Mouse (Mus musculus): ENCODE measurements around the gene Pdia3. TPM values are rescaled to one million over a fixed set of nuclear protein-coding genes. Genes with fewer than 3 reads are reported as not detected.

The Pdia3 gene
- total and polyA plus RNA-seq, 3 experiments = 96.6 to 148 (median 145) TPM

DNA sequence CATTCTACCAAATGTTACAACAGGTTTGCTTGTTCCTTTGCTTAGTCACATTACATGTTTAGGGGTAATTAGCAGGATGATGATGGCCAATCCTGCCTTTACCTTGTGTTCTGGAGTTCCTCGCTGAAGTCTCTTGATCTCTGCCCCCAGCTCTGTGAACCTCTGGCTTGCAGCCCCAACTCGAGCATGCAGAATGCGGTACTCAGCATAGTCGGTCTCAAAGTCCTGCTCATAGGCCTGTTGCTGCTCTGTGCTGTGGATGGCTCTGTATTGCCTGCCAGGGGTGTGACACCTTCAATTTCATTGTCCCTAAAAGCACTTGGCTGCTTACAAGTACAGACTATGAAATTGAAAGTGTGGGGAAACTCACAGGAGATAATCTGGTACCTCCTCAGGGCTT, 26.2 kb downstream of the Pdia3 start:
- TF ChIP-seq POLR2A (IDR thresholded peaks at IDR 0.05; ENCODE audit: insufficient read depth, low read depth, low read length) (no peak), CTCF (IDR thresholded peaks at IDR 0.05) (no peak)
- H3K4me3 ChIP-seq = no peak overlapping the region
- H3K36me3 ChIP-seq (ENCODE audit: control insufficient read depth, insufficient read depth, low read length) = peaks cover 2% of the 10 kb centered on the region
- intact Hi-C loops (cut with DNase I) = no loop called here
- H3K9ac ChIP-seq (ENCODE audit: low read depth, low read length) = no peak overlapping the region
- peaks cover 2% of the 10 kb centered on the region; the same call in 1 of the 2 replicates for H3K4me1 ChIP-seq (ENCODE audit: control insufficient read depth, insufficient read depth, low read length)
- WGBS = 70% methylated on average over 4 of the region's 4 CpGs
- H3K27me3 ChIP-seq (ENCODE audit: control insufficient read depth, insufficient read depth, low read length) = no peaks in the 10 kb centered on the region
- H3K27ac ChIP-seq = no peak overlapping the region
- no peak for DNase-seq
- H3K79me2 ChIP-seq (replicated peaks; ENCODE audit: control insufficient read depth, insufficient read depth, low read length) = no peaks in the 10 kb centered on the region

GRCm38 (mm10) chr2:121440834-121441605, 27.4 kb downstream of the Pdia3 start:
- no peak for DNase-seq
- 62% methylated on average over 5 of the region's 5 CpGs for WGBS

DNA sequence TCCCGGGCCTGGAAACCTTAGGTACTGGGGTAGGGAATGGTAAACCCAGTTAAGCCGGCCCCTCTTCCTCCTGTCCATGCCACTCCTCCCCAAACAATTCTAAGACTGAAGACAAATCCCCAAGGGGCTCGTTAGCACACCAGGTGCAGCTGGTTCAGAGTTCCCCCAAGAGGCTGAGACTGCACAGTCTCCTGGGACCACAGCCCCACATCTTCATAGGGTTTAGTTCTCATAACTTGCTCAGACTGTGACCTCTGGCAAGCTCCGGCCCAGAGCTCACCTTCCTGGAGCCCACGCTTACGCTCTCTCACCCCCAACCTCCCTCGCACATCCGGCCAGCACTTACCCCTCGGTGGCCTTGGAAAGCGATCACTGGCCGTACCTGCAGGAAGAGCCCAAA, 28.2 kb downstream of the Pdia3 start:
- intact Hi-C loops (cut with DNase I) = no loop called here
- peaks cover 2% of the 10 kb centered on the region; the same call in 1 of the 2 replicates for H3K4me1 ChIP-seq (ENCODE audit: control insufficient read depth, insufficient read depth, low read length)
- no peak overlapping the region for H3K27ac ChIP-seq
- peak overlapping the region; percentile 51 for H3K4me3 ChIP-seq
- TF ChIP-seq CTCF (IDR thresholded peaks at IDR 0.05) = no peak
- TF ChIP-seq EP300 (IDR thresholded peaks at IDR 0.05; ENCODE audit: insufficient read depth, low read depth, low read length) = no peak
- no peak for TF ChIP-seq POLR2A (IDR thresholded peaks at IDR 0.05; ENCODE audit: insufficient read depth, low read depth, low read length)
- H3K36me3 ChIP-seq (ENCODE audit: control insufficient read depth, insufficient read depth, low read length) = no peaks in the 10 kb centered on the region; the same call in none of the 2 replicates
- peak overlapping the region; percentile 18; the same call in 1 of the 2 replicates for H3K9ac ChIP-seq (ENCODE audit: low read depth, low read length)
- H3K79me2 ChIP-seq (replicated peaks; ENCODE audit: control insufficient read depth, insufficient read depth, low read length) = no peaks in the 10 kb centered on the region
- WGBS = 20% methylated on average over 11 of the region's 11 CpGs
- no peaks in the 10 kb centered on the region for H3K27me3 ChIP-seq (ENCODE audit: control insufficient read depth, insufficient read depth, low read length)
- DNase-seq = peak in 1 of 2 experiments; percentile 29

More at GRCm38 (mm10) chr2:121440834-121441605, 27.4 kb downstream of the Pdia3 start:
- Histone ChIP-seq H3K27ac (no peak overlapping the region), H3K27me3 (ENCODE audit: control insufficient read depth, insufficient read depth, low read length) (no peaks in the 10 kb centered on the region), H3K9ac (ENCODE audit: low read depth, low read length) (no peak overlapping the region), H3K4me1 (ENCODE audit: control insufficient read depth, insufficient read depth, low read length) (peaks cover 2% of the 10 kb centered on the region; the same call in 1 of the 2 replicates), H3K79me2 (replicated peaks; ENCODE audit: control insufficient read depth, insufficient read depth, low read length) (no peaks in the 10 kb centered on the region), H3K36me3 (ENCODE audit: control insufficient read depth, insufficient read depth, low read length) (no peaks in the 10 kb centered on the region; the same call in none of the 2 replicates), H3K4me3 (no peak overlapping the region)
- intact Hi-C loops (cut with DNase I) = no loop called here
- TF ChIP-seq POLR2A (IDR thresholded peaks at IDR 0.05; ENCODE audit: insufficient read depth, low read depth, low read length) = no peak
- no peak for TF ChIP-seq CTCF (IDR thresholded peaks at IDR 0.05)
- no peak for TF ChIP-seq EP300 (IDR thresholded peaks at IDR 0.05; ENCODE audit: insufficient read depth, low read depth, low read length)

DNA sequence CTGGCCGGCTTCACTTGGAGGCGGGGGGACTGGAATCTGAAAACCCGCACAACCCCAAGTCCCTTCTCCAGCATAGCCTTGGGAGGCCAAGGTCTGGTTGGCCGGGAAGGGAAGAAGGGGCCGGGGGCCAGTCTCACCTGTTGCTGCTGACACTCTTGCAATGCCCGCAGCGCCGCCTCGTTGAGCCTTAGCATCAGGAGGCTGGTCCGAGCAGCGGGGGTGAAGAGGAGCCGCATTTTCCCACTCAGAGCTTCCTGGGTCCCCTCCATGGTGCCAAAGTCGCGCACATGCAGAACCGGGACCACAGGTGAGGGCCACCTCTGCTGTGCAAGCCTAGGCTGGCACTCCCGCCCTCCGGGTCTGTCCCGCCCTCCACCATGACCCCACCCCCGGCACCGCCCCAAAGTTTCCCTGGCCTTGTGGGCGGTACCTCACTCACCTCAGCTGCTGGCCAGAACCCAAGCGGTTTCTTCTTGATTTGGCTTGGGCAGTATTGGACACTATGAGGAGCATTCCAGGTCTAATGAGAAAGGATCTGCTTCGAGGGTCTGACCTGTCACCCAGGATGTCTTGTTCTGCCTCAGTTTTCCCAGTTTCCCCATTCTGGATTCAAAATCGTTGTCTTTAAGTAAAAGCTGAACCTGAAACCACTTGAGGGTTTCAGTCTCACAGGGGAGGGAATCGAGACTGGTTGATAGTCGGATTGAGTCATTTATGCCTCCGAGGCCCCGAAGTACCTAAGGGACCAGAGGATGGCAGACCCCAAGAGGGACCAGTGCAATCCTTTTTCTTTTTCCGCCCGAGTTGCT, 28.9 kb downstream of the Pdia3 start:
- H3K36me3 ChIP-seq (ENCODE audit: control insufficient read depth, insufficient read depth, low read length) = no peaks in the 10 kb centered on the region; the same call in none of the 2 replicates
- peak overlapping the region; percentile 51 for H3K4me3 ChIP-seq
- no peaks in the 10 kb centered on the region for H3K27me3 ChIP-seq (ENCODE audit: control insufficient read depth, insufficient read depth, low read length)
- intact Hi-C loops (cut with DNase I) = no loop called here
- peaks cover 2% of the 10 kb centered on the region; the same call in 1 of the 2 replicates for H3K4me1 ChIP-seq (ENCODE audit: control insufficient read depth, insufficient read depth, low read length)
- peak; percentile 76 to 78 for DNase-seq
- peak overlapping the region; percentile 18 for H3K9ac ChIP-seq (ENCODE audit: low read depth, low read length)
- TF ChIP-seq CTCF (IDR thresholded peaks at IDR 0.05) = no peak
- TF ChIP-seq EP300 (IDR thresholded peaks at IDR 0.05; ENCODE audit: insufficient read depth, low read depth, low read length) = no peak
- TF ChIP-seq POLR2A (IDR thresholded peaks at IDR 0.05; ENCODE audit: insufficient read depth, low read depth, low read length) = no peak
- WGBS = 2% methylated on average over 30 of the region's 30 CpGs
- no peak overlapping the region; the same call in 1 of the 2 replicates for H3K27ac ChIP-seq
- H3K79me2 ChIP-seq (replicated peaks; ENCODE audit: control insufficient read depth, insufficient read depth, low read length) = no peaks in the 10 kb centered on the region

- TF ChIP-seq EP300 (IDR thresholded peaks at IDR 0.05; ENCODE audit: insufficient read depth, low read depth, low read length) (no peak), CTCF (IDR thresholded peaks at IDR 0.05) (no peak), POLR2A (IDR thresholded peaks at IDR 0.05; ENCODE audit: insufficient read depth, low read depth, low read length) (no peak)
- Histone ChIP-seq H3K27me3 (ENCODE audit: control insufficient read depth, insufficient read depth, low read length) (no peaks in the 10 kb centered on the region), H3K27ac (no peak overlapping the region), H3K4me1 (ENCODE audit: control insufficient read depth, insufficient read depth, low read length) (peaks cover 2% of the 10 kb centered on the region; the same call in 1 of the 2 replicates), H3K79me2 (replicated peaks; ENCODE audit: control insufficient read depth, insufficient read depth, low read length) (no peaks in the 10 kb centered on the region), H3K9ac (ENCODE audit: low read depth, low read length) (no peak overlapping the region), H3K4me3 (peak overlapping the region; percentile 51), H3K36me3 (ENCODE audit: control insufficient read depth, insufficient read depth, low read length) (no peaks in the 10 kb centered on the region; the same call in 1 of the 2 replicates)
- WGBS = 23% methylated on average over 8 of the region's 8 CpGs
- no peak for DNase-seq
- intact Hi-C loops (cut with DNase I) = no loop called here
Observed at GRCm38 (mm10) chr2:121443068-121443349, 29.4 kb downstream of the Pdia3 start.
